Mouse (Mus musculus): Measurements from ENCODE around the gene Cpt2.

Cpt2 gene

GRCm38 (mm10) chr4:107921152-107921695, 2.2 kb downstream of the Cpt2 start:
- in situ Hi-C loops (cut with MseI, MboI): no loop called here

DNA sequence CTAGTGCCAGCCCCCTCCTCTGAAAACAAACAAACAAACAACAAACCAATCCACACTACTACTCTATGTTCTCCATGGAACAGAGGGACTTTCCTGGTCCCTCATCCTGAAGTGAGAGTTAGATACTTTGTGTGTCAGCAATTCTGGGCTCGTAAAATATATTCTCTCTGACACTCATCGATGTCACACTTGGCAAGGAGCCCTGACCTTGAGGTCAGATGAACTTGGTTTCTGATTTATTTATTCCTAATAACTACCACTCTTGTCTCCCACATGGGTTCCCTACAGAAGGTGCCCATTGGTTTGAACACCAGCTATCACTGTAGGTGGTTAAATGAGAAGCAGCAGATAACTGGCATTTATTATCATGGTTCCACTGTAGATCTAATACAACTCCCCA, 3.1 kb downstream of the Cpt2 start:
- in situ Hi-C loops (cut with MseI, MboI): no loop called here

DNA sequence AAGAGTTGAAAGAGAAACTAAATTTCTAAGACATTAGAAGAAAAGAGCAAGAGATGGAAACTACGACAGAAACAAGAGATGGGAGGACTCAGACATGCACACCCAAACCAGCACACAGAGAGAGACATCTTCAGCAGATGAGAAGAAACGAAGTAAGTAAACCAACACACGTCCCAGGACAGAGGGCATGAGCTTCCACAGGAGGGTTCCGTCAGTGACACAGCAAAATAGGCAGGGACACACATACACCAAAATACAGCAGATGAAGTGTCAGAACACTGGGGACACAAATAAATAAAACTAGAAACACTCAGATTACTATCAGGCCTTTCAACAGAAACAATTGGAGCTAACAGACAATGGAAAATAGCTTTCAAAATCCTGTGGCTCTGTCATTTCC, 13.4 kb downstream of the Cpt2 start:
- in situ Hi-C loops (cut with MseI, MboI): no loop called here

GRCm38 (mm10) chr4:107906561-107906960, 16.8 kb downstream of the Cpt2 start:
- in situ Hi-C loops (cut with MseI, MboI): no loop called here

DNA sequence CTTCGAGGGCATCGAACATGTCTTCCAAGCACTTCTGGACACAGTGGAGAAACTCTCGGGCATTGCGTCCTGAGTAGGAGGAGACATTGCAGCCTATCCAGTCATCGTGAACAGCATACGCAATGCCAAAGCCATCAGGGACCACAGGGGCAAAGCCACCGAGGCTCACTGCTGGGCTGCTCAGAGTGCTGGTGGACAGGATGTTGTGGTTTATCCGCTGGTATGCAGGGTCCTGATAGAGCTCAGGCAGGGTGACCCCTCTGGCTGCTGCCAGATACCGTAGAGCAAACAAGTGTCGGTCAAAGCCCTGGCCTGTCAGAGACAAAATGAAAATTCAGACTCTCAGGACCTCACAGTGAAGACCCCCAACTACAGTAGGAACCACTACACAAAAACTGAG, 19.2 kb downstream of the Cpt2 start:
- in situ Hi-C loops (cut with MseI, MboI): no loop called here

DNA sequence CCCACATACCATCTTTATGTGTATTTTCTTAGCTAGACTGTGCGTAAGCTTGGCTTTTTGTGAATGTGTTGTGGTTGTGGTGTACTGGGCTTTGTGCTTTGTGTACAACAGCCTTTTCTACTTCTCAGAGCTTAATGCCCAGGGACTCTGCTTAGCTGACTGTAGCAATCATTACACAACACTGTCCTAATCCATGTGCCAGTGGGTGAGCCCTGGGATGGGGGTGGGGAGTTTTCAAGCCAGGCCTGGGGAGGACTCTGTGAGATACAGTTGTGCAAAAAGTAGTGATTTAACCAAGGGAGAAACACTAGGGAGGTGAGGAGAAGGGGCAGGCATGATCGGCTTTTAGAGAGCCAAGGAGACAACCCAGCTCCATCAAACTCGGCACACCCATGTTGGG, 23.2 kb downstream of the Cpt2 start:
- in situ Hi-C loops (cut with MseI, MboI): no loop called here

GRCm38 (mm10) chr4:107899211-107899927, 24.0 kb downstream of the Cpt2 start:
- in situ Hi-C loops (cut with MseI, MboI): no loop called here

DNA sequence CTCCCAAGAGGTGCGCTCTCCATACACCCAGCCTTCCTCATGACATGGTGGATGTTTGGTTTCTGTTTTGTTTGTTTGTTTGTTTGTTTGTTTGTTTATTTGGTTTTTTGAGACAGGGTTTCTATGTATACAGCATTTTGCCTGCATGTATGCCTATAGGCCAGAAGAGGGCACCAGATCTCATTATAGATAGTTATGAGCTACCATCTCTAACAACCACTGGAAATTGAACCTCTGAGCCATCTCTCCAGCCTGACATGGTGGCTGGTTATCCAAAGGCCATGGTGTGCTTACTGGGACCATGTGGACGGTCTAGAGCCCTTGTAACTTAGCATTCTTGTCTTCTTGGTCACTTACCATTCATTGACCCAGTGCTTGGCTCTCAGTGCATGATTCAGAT, 30.7 kb downstream of the Cpt2 start:
- in situ Hi-C loops (cut with MseI, MboI): no loop called here

- in situ Hi-C loops (cut with MseI, MboI): no loop called here
Observed at GRCm38 (mm10) chr4:107889731-107890432, 33.5 kb downstream of the Cpt2 start, which contains the start of gene 0610037L13Rik. 0610037L13Rik (plus strand) TSS chr4:107889813.

DNA sequence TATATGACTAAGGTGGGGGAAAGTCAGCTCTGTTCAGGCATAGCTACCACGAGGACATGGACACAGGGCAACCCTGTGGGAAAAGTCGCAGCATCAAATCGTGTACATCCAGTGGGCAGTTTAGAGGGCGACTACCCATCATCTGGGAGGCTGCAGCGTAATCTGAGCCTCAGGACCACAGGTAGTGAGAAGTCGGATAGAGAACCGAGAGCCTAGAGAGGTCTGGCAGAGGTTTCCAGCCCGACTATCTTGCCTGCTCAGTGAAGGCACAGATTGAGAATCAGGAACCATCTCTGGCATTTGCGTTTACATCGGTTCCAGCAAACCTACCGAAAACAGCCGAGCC, 34.1 kb downstream of the Cpt2 start:
- in situ Hi-C loops (cut with MseI, MboI): no loop called here

DNA sequence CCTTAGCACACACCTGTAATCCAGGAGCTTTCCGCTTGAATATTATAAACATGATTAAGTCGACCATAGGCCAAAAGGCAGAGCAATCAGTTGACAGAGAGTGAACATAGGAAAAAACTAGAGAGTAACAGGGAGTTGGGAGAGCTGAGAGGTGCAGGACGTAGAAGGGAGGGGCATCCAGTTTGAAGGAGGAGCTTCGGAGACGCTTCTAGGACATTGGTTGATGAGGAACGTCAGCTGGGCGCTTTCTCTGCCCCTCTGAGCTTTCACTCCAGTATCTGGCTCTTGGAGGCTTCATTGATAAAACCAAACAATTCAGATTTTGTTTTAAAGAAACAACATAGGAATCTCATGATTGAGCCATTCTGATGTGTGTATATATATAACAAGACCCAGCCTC, 37.0 kb downstream of the Cpt2 start:
- in situ Hi-C loops (cut with MseI, MboI): no loop called here

DNA sequence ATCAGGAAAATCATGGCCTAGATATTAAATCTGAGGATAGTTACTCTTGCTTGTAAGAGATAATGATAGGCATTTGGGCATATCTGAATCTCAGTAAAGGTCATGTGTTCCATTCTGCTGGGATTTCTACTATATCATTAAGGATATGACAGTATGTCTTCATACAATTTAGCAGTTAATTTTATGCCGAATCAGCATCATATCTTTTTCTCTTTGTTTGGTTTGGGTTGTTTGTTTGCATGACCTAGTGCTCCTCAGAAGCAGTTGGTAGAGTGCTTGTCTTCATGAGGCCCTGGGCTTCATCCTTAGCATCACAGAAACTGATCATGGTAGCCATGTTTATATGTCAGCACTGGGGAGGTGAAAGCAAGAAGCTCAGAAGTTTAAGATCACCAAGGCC, 41.8 kb downstream of the Cpt2 start:
- in situ Hi-C loops (cut with MseI, MboI): no loop called here

- in situ Hi-C loops (cut with MseI, MboI): no loop called here
Observed at GRCm38 (mm10) chr4:107879254-107880050, 44.0 kb downstream of the Cpt2 start, which contains the start of gene Magoh. Magoh (plus strand) TSS chr4:107879755.

- in situ Hi-C loops (cut with MseI, MboI): no loop called here
Observed at GRCm38 (mm10) chr4:107864866-107865265, 58.5 kb downstream of the Cpt2 start.

- in situ Hi-C loops (cut with MseI, MboI): no loop called here
Observed at GRCm38 (mm10) chr4:107858995-107859394, 64.4 kb downstream of the Cpt2 start.

GRCm38 (mm10) chr4:107856958-107857686, 66.3 kb downstream of the Cpt2 start:
- in situ Hi-C loops (cut with MseI, MboI): no loop called here
